Mouse (Mus musculus): ENCODE measurements around the gene Zfp386. TPM values are rescaled to one million over a fixed set of nuclear protein-coding genes. Genes with fewer than 3 reads are reported as not detected.

The Zfp386 gene
- 0.16 and 0.76 TPM in 2 replicates for polyA plus RNA-seq (2012; ENCODE audit: low replicate concordance)

DNA sequence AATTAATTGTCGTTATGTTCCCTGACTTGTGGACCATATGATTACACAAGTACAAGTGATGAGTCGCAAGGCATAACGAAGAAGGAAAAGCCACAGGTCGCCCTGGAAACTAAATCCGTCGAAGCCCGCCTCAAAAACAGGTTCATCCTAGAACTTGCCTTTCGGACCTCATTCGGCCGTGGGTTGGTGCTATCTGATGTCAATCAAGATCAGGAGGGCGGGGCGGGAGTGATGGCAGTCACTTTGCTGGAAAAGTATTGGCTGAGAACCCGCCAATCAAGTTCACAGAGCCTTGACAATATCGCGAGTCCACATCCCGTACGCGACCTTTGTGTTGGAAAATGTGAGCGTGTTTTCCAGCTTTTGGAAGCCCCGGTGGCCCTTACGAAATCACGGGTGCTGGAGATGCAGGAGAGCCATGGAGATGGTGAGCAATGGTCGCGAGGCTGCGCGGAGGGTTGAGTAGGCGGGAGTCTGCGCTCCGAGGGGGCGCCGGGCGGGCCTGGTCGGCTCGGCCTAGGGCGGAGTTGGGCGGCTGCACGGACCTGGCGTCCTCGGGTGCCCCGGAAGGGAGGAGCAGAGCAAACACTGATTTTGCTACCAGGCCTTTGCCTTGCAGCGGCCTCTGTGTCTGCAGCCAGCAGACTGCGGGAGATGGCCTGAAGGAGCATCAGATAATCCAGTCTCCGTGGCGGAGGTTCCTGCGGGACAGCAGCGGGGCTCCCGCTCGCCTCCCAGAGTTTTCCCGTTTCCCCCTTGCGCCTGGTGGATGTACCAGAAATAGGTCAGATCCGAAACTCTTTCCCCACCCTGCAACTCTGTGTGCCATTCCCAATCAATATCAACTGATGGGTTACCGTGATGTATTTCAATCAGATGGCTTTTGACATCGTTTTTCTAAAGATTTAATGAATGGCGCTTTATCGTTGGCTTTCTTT, at the start of gene Zfp386:
TSS of gene Zfp386 (plus strand) at position 285 of the 938 bp plus-strand sequence.

DNA sequence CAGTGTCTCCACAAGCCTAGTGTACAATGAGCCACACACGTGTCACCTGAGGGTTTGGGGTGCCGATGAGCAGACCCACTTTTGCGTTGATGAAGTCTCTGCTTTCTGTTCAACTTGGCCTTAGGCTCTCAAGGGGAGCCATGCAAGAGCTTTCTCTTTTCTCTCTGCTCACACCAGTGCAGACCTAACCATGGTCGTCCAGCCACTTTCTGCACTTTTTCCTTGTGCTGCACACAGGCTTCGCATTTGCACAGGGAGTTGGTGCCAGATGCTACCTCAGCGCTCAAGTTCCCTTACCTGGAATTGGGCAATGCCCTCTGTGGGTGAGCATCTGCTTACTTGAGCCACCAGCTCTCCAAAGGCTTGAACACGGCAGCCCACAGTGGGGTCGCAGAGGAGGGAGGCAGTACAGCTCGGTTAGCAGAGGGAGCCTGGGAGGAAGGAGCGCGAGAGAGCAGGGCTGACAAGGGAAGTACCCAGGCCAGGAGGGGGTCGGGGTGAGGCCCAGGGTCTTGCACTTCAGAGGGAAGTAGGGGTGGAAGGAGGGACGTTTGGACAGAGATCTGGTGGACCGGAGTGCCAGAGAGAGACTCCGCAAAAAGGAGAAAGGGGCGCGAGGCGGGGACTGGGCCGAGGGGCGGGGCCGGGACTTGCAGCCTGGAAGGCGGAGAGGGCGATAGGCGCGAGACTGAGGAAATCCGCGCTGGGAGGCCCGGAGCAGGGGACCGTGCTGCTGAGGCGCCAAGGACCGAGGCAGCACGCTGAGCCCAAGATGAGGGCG, 29.7 kb downstream of the Zfp386 start, which contains the start of gene Vipr2:
TSS of gene Vipr2 (plus strand) at position 653 of the 781 bp plus-strand sequence.

Other genes with a start within 250 kb of the Zfp386 start
- not detected in 2 replicates for gene Vipr2, start 30.0 kb downstream of the Zfp386 start, polyA plus RNA-seq (2012; ENCODE audit: low replicate concordance)
- 2.3 and 3.4 TPM in 2 replicates for gene Wdr60, start 215.3 kb downstream of the Zfp386 start, polyA plus RNA-seq (2012; ENCODE audit: low replicate concordance)
- not detected in 2 replicates for gene Gm11027, start 227.7 kb downstream of the Zfp386 start, polyA plus RNA-seq (2012; ENCODE audit: low replicate concordance)
- 23.3 and 48.8 TPM in 2 replicates for gene Esyt2, start 233.5 kb downstream of the Zfp386 start, polyA plus RNA-seq (2012; ENCODE audit: low replicate concordance)